ENCODE assay signal across 7 mouse cellular contexts in the genomic region with DNA sequence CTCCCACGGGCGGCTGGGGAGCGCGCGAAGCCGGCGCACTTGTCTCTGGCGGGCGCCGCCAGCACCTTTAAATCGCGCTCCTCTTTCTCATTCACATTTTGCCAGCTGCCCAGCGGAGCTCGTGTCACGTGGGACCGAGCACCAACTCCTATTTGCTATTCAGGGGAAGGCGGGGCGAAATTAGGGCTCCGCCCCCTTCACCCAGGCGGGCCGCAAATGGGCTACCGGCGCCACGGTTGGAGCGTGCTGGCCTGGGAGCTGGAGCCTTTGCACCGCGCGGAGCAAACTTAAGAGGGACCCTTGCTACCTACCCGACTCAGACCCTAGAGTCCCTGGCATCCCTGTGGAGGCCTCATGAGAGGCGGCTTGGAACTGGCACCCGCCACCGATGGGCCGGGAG. TPM values are rescaled to one million over a fixed set of nuclear protein-coding genes. Genes with fewer than 3 reads are reported as not detected.
DNase-seq lines count a peak whose midpoint lies in the region; ATAC-seq and TF ChIP-seq lines count a peak whose summit lies in the region.

A gene (minus strand): TSS at position 60 of the 400 bp plus-strand sequence.

- CTCF ChIA-PET in Patski (lab: Charles Lee), result interaction anchor here (1.5 kb wide), 1 partner anchor 167 kb away, joined by 3 read pairs; no protein-coding TSS in a partner anchor

- DNase-seq in Patski (ENCODE audit: low read depth, low spot score), result peak; percentile 31
- peak; percentile 17 for DNase-seq in brain, adult 2 months (ENCODE audit: low read depth, low spot score)
- DNase-seq in kidney, postnatal 14 days, result peak; percentile 75
- DNase-seq in yolk sac, embryonic 10.5 days (ENCODE audit: low spot score), result peak; percentile 83
- DNase-seq in left cerebral cortex, adult 8-10 months (ENCODE audit: low spot score in 2 of 2), result no peak

- ATAC-seq in Patski, result peak; percentile 22
- peak; percentile 55 for ATAC-seq in heart, embryonic 14.5 days (ENCODE audit: insufficient number of reproducible peaks, insufficient read depth, low FRiP score, low read depth)
- peak; percentile 81 for ATAC-seq in megakaryocyte progenitor cell, adult 5-6 weeks (replicated peaks; ENCODE audit: poor library complexity)

- H3K27ac ChIP-seq in heart, embryonic 14.5 days (replicated peaks in 1 of 2; ENCODE audit: control insufficient read depth in 1 of 2, insufficient read depth in 1 of 2, low read depth in 2 of 2, low read length in 2 of 2), result no peak within 1 kb of the TSS; a peak in 1 of 4 replicates

- H3K36me3 ChIP-seq in heart, embryonic 14.5 days (ENCODE audit: control insufficient read depth, insufficient read depth, low read length), result no peaks in the 10 kb centered on the region

- peak within 1 kb of the TSS; percentile 49 to 51 for H3K4me3 ChIP-seq in heart, embryonic 14.5 days (ENCODE audit: control insufficient read depth in 1 of 2, insufficient read depth in 1 of 2, low read depth in 1 of 2, low read length in 2 of 2)

- H3K9ac ChIP-seq in heart, embryonic 14.5 days (ENCODE audit: low read length), result no peak within 1 kb of the TSS

- POLR2A ChIA-PET in Patski (lab: Charles Lee), result no interaction called here

- TF ChIP-seq CTCF in Patski (IDR thresholded peaks at IDR 0.05), result no peak

- H3K27me3 ChIP-seq in Patski, result peaks cover 8% of the 10 kb centered on the region
- H3K27me3 ChIP-seq in heart, embryonic 14.5 days (ENCODE audit: control insufficient read depth, insufficient read depth, low read length), result peaks cover 100% of the 10 kb centered on the region

- peaks cover 4 to 30% of the 10 kb centered on the region in 2 experiments; a peak in 3 of 4 replicates for H3K4me1 ChIP-seq in heart, embryonic 14.5 days (ENCODE audit: control insufficient read depth in 2 of 2, insufficient read depth in 2 of 2, low read length in 2 of 2)

- peak within 1 kb of the TSS; percentile 82 for H3K4me2 ChIP-seq in heart, embryonic 14.5 days (ENCODE audit: low read length)

- in situ Hi-C loops in Patski (cut with MboI; ENCODE audit: low pct_unique_long_range_greater_than_20kb), result loop anchor here (5.0 kb wide), 2 partner anchors 159 to 289 kb away; no protein-coding TSS in a partner anchor

- no peaks in the 10 kb centered on the region for H3K9me3 ChIP-seq in heart, embryonic 14.5 days (ENCODE audit: control insufficient read depth, low read length)

- WGBS in heart, embryonic 14.5 days, result 2% methylated on average over 33 of the region's 33 CpGs

RNA-seq across cellular contexts. Expression of the gene that starts here (rescaled TPM):
- polyA plus RNA-seq in Patski (2021), result 3.4 TPM
- 0.12 and 0.27 TPM in 2 replicates for polyA plus RNA-seq in heart, embryonic 14.5 days (2014; fragmentation: Nextera tagmentation; extraction: Ambion mirVana)
- 1.0 TPM in 2 replicates for total RNA-seq in megakaryocyte progenitor cell, adult 5-6 weeks (2015)
- total RNA-seq in megakaryocyte progenitor cell, adult 5-6 weeks (2017), result 0.12 and 0.98 TPM in 2 replicates
- under 1 TPM; 0.53 to 0.76 (median 0.61) TPM for total RNA-seq in left cerebral cortex, adult 8-10 months (2022)

Comparison
In these comparisons a context has a peak if more than half of its experiments do, and no peak if none do; other contexts are left out.
1. Peak in ATAC-seq, H3K4me3 ChIP-seq and H3K4me2 ChIP-seq in heart, embryonic 14.5 days; RNA of the gene not detected or under 1 TPM.
2. ATAC-seq: peak in every context shown above with its lines; median percentile 81 in megakaryocyte progenitor cell, adult 5-6 weeks; 55 in heart, embryonic 14.5 days; 22 in Patski.
3. DNase-seq: peak in Patski (single experiment), brain, adult 2 months (single experiment), kidney, postnatal 14 days (single experiment) and yolk sac, embryonic 10.5 days (single experiment); none in left cerebral cortex, adult 8-10 months (0 of 2).